Mouse (Mus musculus): ENCODE results near the gene Opalin.
A peak's percentile ranks its signal among the peaks of the same experiment; 100 is the strongest.

The Opalin gene

DNA sequence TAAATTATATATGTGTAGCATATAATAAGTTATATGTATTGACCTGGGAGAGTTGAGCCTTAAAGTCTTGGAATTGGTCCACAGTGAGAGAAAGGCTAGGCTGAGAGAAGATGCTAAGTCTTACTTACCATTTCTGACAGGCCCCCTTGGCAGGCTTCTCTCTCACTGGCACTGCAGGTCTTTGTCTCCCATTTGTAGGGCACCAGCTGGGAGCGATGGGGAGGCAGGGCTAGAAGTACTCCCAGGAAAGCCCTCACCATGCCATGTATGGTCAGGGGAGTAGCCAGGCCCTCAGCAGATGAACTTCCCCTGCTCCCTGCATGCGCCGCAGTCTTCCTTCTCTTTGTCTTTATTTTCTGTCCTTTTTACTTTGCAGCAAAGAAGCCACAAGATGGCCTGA lies at the start of gene Opalin:
Gene Opalin, minus strand, starts transcription at position 208 of the 400 bp plus-strand sequence.
- DNase-seq = no peak

DNA sequence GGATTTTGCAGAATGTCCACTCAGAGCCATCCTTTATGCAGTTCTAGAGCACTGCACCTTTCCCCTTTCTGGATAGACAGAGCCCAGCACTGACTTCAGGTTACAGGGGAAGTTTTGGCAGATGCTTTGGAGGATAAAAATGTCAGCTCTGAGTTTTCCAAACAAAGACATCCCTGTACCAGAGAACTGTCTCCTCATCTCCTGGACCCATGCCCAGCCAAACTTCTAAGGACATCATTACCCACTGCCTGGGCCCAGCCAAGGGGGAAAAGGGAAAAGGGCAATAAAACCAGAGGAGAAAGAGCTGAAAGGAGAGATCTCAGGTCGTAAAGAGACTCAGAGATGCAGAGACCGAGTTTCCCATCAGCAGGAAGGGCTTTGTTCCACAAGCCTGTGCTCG lies 46.1 kb upstream of the Opalin start:
- DNase-seq = no peak

DNA sequence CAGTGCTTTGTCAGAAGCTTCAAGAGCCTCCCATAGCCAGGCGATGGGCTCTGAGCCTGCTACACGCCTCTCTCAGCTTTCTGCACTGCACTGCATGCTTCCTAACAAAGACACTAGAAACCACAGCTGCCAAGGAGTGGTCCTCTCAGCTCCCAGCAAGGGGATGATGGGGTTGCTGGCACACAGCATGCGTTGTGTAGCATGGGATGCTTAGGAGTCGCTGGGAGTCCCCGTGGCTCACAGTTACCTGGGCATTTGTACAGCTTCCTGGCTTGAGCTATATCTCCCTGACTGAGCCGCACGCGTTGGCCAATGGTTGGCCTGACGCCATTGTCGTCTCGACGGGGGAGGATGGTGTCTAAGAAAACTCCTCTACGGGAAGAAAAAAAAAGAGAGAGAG lies 43.0 kb upstream of the Opalin start:
- DNase-seq = no peak

DNA sequence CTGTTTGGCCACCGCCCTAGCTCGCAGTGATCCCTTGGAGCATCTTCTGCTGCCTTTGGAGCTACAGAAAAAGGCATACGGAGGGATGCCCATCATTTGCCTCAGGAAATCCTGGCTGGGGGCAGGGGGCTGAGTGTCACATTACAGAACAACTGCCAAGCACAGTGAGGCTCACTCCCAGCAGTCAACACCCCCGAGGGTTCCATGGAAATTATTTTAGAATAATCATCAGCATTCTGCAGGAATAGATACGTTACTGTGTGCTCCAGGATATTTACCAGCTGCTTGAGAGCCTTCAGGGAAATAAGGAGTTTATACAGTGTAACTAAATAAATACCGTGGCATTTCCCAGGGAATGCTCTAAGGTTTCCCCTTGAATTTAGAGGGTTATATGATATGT lies 41.4 kb upstream of the Opalin start:
- no peak for DNase-seq

DNA sequence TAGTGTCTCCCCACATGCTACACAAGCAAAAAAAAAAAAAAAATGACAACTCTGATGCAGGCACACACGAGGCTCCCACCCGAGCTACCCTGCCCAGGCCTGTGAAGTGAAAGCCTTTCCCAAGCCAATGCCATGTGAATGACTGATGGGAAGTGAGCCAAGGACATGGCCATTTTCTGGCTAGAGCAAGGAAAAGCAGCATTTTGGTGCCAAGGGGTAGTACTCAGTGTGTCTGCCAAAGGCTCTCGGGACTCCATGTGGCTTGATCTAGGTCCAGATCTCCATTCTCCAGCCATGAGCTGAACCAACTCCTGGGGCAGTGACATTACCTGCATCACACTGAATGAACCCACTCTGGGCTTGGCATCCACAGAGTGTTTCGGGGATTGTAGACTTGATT lies 40.4 kb upstream of the Opalin start:
- peak; percentile 75 for DNase-seq

DNA sequence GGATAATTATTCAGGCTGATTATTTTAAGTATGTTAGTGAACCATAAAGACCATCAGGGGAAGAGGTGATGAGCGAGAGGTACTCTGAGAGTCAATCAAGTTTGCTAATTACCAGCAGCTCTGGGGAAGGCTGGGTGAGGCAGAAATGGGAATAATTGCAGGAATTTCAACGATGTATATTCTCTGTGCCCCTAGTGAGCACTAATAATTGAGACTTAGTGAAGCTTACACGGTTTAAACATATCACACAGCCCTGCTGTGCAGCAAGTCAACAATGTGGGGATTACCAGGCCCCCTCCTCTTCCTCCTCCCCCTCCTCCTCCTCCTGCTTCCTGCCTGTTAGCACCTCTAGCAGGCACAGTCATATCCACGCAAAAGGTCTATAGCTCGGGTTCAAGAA lies 37.7 kb upstream of the Opalin start:
- DNase-seq = no peak

DNA sequence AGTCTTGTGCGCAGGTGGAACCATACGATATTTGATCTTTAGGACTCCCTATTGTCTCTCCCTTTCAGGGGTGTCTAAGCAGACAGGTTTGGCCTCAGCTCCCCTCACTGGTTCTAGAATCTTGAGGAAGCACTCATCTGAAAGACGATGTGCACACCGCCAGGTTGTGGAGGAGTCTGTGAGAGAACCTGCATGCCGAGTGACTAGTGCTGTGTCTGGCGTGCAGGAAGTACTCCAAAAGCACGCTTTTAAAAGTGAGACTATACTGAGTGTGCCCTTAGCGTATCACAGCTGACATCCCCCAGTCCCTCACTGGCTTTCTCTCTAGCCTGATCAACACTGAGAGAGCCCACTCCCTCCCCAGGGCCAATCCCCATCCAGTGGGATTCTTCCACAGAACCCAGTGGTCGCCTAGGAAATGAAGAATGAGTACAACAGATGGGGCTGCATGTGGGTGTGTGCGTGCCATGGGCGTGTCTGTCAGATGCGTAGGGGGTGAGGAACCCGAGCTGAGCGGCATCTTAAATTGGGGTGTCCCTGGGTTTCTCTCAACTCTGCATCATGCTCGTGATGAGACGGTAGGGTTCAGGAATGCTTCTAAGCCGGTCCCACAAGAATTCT lies 37.1 kb upstream of the Opalin start:
- no peak for DNase-seq

DNA sequence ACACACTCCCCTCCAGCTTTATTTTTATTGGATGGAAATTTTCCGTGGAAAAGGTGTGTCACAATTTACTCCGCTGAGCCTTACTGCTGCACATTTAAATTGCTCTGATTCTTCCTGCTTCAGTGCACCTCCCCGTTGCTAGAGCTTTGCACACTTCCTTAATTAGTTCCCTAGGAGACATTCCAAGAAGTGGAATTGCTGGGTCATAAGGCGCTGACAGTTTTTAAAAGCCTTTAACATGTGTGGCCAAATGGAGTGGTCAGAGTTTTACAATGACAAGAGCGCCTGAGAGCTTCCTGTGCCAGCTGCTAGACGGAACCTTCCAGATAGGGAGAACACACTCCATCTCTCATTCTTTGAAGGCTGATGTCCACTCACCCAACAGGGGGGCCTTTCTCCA lies 35.7 kb upstream of the Opalin start:
- no peak for DNase-seq

DNA sequence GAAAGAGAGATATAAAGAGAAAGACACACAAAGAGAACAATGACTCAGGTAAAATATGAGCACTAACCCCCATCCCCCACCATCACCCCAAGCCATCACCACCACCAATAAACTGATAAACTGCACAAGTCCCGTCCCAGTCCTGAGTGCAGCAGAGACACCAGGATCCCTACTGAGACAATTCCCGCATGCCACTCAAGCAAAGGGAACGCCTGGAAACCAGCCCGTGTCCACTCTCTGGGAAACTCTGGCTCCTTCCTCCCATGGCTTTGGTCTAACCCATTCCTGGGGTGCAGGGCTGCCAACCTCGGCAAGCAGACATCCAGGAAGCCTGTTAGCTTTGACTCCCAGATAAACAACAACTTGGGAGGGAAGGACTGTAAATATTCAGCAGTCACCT lies 33.1 kb upstream of the Opalin start:
- DNase-seq = no peak

DNA sequence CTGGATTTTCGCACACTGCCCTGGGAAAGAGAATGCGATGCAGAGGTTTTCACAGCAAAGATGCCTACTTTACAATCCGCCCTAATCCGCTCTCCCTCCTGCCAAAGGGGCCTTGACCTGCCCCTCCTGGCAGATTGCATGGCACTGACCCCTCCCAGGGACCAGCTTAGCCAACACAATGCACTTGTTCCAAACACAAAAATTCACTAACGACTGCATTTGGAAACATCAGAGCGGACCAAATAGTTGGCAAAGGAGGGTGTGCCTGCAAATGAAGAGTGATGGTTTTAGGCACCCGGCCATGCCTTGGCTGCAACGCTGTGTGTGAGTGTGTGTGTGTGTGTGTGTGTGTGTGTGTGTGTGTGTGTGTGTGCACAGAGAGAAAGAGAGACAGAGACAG lies 32.6 kb upstream of the Opalin start:
- no peak for DNase-seq

DNA sequence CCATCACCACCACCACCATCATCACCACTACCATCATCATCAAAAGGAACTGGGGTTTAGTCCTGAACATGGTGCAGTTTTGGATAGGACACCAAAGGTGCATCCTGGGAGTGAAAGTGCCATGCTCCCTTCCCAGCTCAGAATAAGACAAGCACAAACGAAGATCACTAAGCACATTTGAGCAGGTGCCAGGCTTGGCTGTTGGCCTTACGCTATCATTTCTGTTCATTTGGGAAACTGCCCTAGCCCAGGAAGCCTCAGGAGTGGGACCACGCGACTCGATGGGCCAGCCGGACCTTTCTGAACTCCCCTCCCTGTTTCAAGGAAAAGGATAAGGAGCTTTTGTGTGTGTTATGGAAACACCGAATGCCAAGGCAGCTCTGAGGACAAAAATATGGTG lies 31.8 kb upstream of the Opalin start:
- no peak for DNase-seq

DNA sequence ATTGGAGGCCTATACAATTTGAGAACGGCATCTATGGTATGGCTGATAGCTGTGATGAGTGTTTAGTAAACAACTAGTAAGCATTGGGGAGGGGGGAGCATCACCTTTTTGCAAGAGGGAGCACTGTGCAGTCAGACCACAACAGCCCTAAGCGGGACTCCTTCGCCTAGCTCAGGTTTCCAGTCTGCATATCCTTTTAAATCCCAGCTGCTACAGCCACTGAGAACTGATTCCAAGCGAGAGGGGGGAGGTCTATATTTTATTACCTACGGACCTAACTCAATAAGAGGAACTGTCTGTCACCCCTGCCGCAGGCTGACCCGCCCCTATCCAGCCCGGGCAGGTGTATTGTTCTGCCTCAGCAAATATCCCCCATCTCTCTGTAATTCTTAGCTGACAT lies 30.6 kb upstream of the Opalin start:
- DNase-seq = no peak

DNA sequence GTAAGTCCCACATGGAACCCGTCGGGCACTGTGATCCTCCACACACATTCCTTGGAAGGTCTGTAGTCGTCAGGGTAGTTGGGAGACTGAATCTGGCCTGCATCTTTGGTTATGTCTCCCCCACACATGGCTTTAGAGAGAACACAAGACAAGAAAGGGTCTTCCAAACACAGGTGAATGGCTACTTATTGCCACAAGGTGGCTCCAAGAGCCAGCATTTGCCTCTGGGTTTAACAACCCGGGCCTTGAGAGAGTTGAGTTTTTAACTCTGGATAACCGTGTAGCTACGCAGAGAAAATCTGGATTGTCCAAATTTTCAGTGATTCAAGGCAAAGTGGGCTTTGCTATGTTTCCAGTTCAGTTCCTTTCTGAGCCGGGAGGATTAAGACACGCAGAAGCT lies 28.0 kb upstream of the Opalin start:
- no peak for DNase-seq

DNA sequence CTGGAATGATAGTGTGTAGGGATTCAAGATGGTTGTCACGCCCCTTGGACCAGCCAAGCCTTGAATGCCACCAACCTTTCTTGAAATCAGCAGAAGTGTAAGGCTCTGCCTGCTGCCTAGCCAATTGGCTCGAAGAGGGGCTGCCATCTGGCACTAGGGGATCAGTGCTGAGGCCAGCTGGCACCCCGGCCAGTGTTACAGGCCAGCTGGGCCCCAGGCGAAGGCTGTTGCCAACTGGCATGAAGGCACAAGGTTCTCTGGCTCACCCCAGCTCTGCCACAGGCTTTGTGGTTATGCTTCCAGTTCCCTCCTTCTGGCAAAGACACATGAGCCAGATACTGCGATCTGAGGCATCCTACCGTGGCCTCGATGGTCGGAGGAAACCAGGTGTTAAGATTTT lies 24.5 kb upstream of the Opalin start:
- DNase-seq = peak; percentile 98

DNA sequence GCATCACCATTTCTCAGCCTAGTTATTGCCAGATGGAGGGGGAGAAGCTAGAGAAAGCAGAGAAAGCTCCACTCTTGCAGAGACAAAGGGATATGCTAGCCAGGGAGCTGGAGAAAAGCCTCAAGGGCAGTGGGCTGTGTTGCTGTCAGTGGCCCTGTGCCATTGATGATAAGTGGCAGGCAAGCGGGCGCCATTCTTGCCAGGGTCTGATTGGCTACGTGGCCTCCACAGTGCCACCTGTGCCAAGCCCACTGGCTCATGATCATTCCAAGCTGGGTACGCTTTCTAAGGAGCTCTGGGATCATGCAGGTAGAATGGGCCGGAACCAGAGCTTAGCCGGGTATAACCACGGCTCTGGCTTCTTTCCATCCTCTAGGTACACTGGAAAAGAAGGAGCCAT lies 23.9 kb upstream of the Opalin start:
- peak; percentile 66 for DNase-seq

DNA sequence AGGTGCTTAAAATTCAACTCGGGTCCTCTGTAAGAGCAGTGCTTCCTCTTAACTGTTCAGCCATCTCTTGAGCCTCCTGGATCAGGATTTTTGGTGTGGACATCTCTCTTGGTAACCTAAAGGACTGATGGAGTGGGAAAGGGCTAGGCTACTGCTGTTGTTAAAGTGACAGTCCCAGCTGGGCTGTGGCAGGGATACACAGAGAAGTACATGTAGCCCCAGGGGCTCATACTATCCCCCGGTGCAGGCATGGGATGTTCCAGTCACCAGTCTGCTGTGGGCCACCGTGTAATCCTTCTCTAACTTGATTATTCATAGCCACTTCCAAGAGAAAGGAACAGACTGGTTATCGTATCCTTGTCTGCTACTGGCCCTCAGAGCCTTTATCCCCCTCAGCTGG lies 20.1 kb upstream of the Opalin start:
- no peak for DNase-seq

DNA sequence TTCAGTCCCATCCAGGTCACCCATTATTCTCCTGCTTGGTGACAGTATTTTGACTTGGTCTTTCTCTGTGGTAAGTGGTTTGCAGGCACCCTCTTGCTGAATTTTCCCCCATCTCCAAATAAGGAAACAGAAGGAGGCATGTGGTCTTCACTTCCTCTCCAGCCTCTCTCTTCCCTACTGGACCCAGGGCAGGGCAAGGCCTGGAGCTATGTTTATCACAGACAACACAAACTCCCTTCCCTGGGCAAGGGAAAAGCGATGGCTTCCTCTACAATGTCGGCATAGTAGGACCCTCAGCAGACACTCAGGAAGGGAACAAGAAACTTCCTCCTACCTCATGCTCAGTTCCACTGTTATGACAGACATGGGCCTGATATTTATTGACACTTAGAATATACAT lies 15.0 kb upstream of the Opalin start:
- DNase-seq = no peak

DNA sequence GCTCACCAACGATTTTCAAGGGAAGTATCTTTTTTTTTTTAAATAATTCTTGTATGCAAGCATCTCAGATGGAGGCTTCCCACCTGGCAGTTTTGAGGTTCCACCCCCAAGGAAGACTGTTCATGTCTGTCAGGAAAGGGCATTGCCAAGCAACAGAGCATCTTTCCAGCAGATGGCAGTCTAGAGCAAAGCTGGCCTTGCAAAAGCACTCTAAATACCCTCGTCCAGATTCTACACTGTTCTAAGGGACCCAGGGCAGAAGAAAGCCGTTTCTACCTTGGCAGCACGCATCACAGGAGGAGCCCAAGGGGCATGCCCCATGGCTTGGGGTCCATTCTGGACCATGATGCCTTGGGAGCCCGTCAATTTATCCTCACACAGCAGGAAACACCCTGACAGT lies 12.9 kb upstream of the Opalin start:
- DNase-seq = peak; percentile 63

DNA sequence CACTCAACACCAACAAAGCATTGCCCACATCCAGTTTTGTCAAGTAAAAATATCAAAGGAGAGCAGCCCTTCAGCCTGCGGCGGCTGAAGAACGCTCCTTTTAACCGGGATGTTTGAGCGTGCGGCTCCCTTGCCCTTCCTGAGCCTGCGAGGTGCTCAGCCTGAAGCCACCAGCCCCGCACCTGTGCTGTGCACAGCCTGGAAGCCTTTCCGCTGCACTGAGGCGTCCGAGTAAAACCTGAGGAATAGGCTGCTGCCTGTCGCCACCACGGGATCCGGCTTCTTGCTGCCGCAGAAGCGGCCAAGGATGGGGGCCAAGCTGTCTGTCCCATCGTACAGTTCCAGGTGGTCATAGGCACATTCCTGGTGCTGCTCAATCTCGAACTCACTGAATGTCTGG lies 11.6 kb upstream of the Opalin start:
- no peak for DNase-seq

DNA sequence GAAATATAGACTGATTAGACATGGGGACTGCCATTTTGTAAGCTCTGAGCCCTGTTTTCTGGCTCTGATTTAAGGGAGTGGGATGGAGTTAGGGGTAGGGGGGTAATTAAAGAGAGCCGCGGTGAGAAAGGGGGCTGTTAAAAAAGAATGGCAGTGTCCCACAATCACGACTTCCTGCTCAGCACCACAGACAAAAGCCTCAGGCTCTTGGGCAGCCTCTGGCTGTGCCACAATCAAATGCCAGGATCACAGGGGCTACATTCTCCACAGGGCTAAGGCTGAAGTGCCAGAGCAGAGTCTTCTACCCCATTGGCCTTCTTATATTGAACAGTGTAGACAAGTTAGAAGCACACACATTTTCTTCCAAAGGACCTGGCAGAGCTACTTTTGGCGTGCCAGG lies 11.0 kb upstream of the Opalin start:
- no peak for DNase-seq

DNA sequence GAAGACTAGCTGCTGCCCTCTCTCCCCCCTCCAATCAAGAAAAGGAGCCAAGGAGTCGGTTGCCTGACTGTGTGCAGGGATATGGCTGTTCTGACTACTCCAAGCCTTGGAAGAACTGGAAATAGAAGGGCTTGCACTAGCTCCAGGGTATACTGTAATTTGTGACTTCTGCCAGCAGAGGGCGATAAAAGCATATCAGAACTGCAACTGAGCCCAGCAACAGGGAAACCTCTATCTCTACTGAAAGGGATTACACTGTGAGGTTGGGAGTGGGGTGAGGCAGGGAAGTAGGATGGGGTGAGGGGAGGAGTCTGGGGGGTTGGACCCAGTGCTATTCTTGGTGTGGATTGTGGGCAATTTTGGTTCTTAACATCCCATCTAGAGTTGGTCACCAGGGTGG lies 9.8 kb upstream of the Opalin start:
- DNase-seq = peak; percentile 87

DNA sequence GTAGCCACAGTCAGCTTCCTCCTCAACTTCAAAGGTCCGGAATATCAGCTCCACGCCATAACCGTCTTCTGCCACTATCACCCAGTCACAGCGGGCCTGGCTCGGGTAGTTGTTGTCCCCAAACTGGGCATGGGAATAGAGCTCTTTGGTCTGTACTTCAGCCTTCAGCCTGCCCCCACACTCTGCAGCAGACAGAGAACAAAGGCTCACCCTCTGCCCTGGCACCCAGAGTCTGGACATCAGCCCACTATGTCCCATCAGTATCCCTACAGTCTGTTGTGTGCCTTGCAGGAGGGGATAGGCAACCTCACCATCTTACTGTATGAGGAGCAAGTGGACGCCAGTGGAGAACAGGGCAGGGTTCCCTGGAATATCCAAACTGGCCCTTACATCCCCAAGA lies 9.4 kb upstream of the Opalin start:
- no peak for DNase-seq

DNA sequence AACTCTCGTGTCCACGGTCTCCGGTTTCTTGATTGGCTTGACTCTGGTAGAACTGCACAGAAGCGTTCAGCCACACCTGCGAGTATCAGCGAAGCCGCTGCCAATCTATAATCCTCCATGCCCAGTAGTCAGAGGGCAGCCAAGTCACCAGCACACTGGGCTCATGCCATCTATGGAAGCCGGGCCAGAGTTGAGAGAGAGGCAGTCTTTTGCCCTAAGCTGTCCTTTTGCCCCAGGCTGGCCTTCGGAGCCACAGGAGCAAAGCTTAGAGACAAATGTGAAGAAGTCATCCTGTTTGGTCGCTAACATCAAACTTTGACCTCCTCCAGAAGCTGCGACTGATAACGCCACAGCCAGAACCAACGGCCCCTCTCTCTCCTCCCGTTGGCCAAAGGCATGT lies 6.7 kb upstream of the Opalin start:
- DNase-seq = no peak

DNA sequence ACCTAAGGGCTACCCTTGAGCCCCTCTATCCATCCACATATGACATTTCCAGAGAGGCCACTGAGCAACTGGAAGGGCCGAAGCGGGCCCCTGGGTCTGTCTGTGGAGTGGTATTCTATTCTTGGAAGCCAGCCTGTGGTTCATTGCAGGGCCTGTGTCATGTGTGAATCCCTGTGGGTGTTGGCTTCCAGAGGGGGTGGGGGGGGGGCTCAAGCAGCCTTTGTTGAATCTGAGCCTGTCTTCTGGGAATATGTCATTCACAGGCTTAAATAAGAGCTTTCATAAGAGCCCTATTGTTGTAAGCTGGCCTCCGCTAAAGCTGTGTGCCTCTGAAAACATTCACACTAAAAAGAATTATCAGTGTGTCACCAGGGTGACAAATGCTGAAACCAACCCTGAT lies 4.7 kb upstream of the Opalin start:
- no peak for DNase-seq

DNA sequence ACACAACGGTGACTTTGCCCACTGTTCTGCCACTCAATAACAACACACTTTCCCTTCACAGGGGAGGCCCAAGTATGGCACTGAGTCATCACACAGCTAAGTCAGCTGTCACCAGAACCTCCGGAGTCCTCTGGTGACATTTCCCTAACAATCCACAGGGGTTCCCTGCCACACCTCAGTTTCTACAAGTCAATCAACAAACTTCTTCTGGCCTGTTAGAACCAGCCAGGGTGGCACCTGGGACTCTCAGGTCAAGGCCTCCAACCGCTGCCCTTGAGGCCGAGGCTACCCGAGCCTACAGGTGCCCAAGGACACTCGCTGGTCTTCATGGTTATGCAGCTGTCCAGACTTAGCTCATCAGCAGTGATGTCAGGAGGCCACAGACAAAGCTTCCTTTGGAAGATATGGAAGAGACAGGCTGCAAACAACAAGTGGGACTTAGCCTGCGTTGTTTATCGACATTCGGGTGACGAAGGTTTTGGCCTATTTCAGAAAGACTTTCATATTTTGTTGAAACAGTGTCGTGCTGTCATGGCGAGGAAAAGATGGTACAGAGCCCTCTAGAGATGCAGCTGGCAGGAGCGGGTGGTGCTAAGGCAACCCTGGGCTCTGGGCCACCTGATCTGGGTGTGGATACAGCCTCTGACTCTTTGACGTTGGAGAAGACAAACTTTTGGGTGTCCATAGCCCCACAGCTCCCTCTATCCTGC lies 3.0 kb downstream of the Opalin start:
- no peak for DNase-seq
